Mouse (Mus musculus) bone marrow macrophage, adult 2 months (primary cell): Measurements from ENCODE around the gene Tekt2.

Source experiments
- CTCF ChIP-seq: IDR thresholded peaks from 2 replicates; pipeline ENCODE4 v1.5.1; 2012; ENCODE audit warnings: low read depth, mild to moderate bottlenecking, low read length, moderate library complexity
- POLR2A ChIP-seq: IDR thresholded peaks from 2 replicates; pipeline ENCODE4 v1.6.1; 2012; ENCODE audit warnings: mild to moderate bottlenecking, low read depth, low read length, borderline replicate concordance

GRCm38 (mm10) chr4:126288085-126288666 is 37.3 kb downstream of the Tekt2 start:
- no peak for TF ChIP-seq CTCF
- no peak for TF ChIP-seq POLR2A
